Mouse (Mus musculus): ENCODE data around the gene Bicc1.

GRCm38 (mm10) chr10:71144191-71144590 lies 15.3 kb downstream of the Bicc1 start:
- no peak for TF ChIP-seq POLR2A (IDR thresholded peaks at IDR 0.05; ENCODE audit: control insufficient read depth, low read depth, low read length)
- no peak for TF ChIP-seq CTCF (IDR thresholded peaks at IDR 0.05; ENCODE audit: control insufficient read depth, insufficient read depth, insufficient replicate concordance, low read depth, low read length)
